Mouse (Mus musculus) CH12F3 (cell line): ENCODE results near the gene Hnf4a.

Source experiments
- in situ Hi-C: fragments of 300-500 bp; cut with MboI; formaldehyde crosslinking; loops from 2 replicates; pipeline ENCODE4 v1.14.3; 2020; ENCODE audit warnings: low sequenced_read_pairs

The Hnf4a gene

DNA sequence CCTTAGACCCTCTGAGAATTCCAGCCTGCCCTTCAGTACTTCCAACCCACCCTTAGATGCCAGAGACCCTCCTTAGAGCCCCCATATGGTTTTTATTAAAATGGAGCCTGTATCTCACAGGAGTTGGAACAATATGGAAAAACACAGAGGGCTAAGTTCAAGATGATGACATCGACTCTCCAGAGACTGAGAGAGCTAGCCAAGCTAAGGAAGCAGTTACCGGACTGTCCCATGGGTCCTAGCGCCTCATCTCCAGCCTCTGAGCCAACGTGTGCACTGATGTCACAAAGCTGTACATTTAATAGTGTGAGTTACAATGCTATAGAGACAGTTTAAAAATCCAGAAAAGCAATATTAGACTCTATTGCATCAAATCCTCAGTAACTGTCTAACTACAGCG lies 84.4 kb downstream of the Hnf4a start:
- in situ Hi-C loops: no loop called here

GRCm38 (mm10) chr2:163592084-163592483 lies 85.5 kb downstream of the Hnf4a start:
- in situ Hi-C loops: no loop called here

GRCm38 (mm10) chr2:163593636-163594282 lies 87.2 kb downstream of the Hnf4a start:
- in situ Hi-C loops: no loop called here

GRCm38 (mm10) chr2:163595119-163595518 lies 88.5 kb downstream of the Hnf4a start:
- in situ Hi-C loops: no loop called here

DNA sequence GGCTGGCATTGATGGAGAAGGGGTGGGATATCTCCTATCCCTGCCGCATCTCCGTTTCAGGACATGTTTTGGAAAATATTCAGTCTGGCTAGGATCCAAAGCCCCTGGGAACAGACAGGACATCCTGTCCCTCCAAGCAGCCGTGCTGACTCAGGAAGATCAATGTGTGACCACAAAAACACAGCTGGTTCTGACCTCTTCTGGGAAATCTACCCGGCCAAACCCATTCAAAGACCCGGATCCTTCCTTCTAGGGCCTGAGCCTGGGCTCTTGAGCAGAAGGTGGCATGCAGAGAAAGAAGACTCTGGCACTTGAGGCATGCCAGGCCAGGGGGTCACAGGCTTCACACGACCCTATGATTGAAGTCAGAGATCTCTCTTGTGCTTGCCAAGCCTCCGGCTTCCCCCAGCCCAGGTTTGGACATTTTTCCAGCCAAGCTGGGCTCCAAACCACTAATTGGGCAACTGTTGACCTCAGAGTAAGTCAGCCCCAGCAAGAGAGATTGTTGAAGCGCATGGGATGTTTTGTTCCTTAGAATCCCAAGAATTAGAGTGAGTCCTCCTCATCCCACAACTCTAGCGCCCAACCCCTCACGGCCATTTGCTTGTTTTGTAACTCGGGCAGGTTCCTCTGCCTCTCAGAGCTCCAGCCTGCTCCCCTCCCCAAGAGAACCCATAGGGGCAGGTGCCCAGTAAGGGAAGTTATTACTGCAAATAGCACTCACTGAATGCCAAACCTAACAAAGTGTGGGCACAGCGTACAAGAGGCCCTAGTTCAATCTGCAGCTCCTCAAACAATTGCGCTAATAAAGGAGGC lies 89.7 kb downstream of the Hnf4a start:
- in situ Hi-C loops: no loop called here

DNA sequence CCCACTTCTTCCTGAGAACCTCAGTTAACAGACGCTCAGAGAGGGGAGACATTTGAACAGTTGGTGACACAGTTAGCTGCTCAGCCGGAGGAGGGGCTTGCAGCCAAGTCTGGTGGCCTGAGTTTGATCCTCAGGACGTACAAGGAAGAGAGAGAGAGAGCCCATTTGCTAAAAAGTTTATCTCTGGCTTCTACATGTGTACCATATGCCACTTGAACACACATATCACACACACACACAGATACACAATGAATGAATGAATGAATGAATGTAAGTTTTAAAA lies 90.2 kb downstream of the Hnf4a start:
- in situ Hi-C loops: no loop called here

DNA sequence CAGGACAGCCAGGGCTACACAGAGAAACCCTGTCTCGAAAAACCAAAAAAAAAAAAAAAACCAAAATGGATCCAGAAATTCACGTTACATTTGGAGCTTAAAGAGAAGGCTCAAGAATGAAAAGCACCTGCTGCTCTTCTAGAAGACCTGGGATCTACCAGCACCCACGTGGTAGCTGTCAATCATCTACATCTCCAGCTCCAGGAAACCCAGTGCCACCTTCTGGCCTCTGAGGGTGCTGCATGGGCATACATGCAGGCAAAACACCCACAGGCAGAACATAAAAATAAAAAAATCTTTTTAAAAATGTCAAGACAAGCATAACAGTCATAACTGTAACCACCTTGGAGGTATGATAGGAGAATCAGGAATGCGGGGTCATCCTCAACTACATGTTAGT lies 91.1 kb downstream of the Hnf4a start:
- in situ Hi-C loops: no loop called here

DNA sequence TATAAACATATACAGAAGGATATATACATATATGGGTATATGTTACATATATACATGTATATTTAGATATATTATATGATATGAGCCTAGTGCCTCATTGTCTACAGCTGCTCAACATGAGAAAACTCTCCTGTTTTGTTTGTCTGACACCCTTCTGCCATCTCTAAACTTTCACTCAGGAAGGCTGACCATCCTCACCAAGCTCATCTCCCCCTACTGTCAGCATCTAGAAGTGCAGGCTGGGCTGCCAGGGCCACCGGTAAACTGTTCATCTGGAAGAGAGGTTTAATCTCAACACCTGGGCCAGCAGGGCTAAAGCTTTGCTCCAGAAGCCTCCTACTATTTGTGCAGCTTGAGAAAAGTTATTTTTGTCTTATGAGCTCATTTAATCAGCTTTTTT lies 92.6 kb downstream of the Hnf4a start:
- in situ Hi-C loops: no loop called here

DNA sequence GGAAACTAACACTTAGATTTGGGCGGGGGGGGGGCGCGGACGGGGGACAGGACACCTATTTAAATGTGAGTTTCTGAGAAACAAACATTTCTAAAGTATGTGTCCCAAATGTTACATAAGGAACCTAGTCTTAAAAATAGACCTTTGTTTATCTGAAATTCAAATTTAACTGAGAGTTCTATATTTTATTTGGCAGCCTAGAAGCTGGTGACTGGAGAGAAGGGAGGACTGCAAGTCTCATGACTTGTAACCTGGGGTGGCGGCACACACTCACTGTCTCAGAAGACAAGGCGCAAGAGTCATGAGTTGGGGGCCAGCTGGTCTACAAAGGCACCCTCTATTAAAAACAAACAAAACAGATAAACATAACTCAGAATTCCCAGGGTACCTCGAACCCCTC lies 94.5 kb downstream of the Hnf4a start:
- in situ Hi-C loops: no loop called here

DNA sequence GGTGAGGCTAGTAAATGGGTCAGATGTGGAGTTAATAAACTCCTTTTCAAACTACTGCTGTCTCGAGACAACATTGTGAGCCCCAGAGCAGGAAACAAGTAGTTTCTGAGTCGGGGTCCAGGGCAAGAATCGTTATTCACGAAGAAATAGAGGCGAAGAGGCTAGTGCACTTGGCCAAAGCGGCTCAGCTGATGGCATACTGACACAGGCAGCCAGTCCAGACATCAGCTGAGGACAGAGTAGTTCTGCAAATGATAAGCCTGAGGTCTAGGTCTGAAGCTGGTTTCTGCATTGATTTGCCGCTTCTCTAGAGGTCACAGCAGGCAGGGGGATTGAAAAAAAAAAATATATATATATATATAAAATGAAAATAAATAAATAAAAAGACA lies 95.1 kb downstream of the Hnf4a start:
- in situ Hi-C loops: no loop called here

GRCm38 (mm10) chr2:163602101-163602971 lies 95.7 kb downstream of the Hnf4a start, which contains the start of gene Ttpal:
TSS of gene Ttpal (plus strand) at chr2:163602314.
- in situ Hi-C loops: no loop called here

GRCm38 (mm10) chr2:163606161-163606560 lies 99.6 kb downstream of the Hnf4a start:
- in situ Hi-C loops: no loop called here

DNA sequence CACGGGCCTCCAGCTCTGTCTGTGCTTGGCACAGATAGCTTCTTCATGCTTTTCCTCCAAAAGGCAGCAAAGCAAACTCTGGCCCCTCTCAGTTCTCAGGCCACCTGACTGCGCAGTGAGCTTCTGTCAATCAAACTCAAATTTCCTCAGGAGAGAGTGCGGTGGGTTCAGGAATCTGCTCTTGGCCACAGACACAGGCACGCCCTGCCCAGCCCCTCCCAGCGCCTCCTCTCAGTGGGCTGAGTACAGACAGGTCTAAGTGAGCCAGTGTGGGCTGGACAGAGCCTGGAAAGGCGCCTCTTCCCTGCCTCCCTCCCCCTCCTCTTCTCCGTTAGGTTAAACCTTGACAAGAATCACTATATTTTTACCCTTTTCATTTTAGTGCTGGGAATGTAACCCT lies 101.4 kb downstream of the Hnf4a start:
- in situ Hi-C loops: no loop called here

GRCm38 (mm10) chr2:163609281-163609975 lies 102.8 kb downstream of the Hnf4a start:
- in situ Hi-C loops: no loop called here

- in situ Hi-C loops: no loop called here
Measured at GRCm38 (mm10) chr2:163611176-163611575, 104.6 kb downstream of the Hnf4a start.

- in situ Hi-C loops: no loop called here
Measured at GRCm38 (mm10) chr2:163613206-163613605, 106.6 kb downstream of the Hnf4a start.

DNA sequence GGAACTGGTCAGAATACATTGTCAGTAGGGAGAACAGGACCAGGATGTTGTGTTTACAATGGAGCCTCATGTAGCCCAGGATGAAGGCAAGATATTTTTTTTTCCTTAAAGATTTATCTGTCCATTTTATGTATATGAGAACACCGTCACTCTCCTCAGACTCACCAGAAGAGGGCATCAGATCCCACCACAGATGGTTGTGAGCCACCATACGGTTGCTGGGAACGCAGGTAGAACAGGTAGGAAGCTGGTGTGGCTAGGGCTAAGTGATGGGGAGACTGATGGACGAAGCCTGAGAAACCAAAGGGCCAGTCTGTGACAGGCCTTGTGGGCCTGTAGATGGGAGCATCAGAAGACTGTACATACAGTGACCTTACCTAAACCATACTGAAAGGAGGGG lies 107.4 kb downstream of the Hnf4a start:
- in situ Hi-C loops: no loop called here

DNA sequence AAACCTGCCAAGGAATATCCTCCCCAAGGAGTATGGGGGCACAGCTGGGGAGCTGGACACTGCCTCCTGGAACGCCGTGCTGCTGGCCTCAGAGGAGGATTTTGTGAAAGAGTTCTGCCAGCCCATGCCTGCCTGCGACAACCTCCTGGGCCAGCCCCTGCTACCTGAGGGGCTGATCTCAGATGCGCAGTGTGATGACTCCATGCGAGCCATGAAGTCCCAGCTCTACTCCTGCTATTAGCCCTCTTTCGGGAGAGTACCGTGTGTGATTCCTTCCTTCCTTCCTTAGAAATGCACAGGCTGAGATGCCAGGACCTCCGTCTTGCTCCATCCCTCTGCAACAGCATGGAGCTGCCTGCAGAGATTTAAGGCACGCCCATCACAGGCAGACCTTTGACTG lies 108.8 kb downstream of the Hnf4a start:
- in situ Hi-C loops: no loop called here

DNA sequence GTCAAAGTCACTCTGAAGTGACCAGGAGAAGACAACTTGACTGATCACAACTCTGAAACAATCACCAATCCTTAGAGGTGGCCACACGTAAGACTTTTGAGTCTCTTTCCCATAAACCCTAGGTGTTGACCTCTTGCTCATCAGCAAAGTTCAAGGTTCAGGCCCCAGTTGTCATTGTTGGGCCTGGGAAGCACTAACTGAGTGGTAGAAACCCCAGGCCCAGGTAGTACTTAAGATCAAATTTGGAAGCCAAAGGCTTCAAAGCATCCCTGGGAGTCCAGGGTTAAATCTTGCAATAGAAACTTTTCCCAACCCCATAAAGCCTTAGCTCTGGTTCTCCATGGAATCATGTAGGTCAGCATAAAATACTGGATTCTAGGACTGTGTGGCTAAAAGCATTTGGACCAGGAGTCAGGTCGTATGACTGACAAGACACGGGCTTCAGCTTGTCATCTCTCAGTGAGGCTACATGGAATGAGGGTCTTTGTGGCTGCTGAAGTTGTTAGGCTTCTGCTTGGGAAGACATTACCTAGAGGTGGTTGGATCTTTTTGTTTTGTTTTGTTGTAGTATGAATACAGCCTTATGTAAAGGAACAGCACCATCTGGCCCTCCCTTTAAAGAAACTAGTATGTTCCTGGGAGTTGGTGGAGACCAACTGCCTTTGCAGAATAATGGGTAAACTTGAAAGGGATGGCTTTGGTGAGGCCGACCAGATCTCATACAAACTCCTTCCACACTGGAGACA lies 109.5 kb downstream of the Hnf4a start:
- in situ Hi-C loops: no loop called here

DNA sequence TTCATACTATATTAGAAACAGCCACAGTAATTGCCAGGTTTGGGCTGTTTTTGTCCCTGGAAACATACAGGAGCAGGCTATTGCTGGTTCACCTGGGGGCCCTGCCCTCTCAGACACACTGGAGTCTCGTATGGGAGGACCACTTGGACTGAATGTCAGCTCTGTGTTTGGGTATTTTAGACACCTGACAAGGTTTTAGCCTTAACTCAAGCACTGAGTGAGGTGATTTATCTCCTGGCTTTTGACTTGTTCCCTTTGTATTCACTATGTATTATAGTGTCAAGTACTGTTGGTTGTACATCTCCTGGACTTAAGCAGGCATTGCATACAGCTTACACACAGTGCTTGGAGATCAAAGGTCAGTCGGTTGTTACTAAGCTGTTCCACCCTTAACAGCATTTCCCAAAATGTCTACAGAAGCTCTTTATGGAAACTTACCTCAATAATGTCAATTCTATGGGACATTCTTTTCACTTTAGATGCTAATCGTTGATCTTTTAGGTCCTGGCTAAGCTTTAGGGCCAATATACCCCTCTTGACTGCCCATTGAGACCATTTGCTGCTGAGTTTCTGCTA lies 110.1 kb downstream of the Hnf4a start:
- in situ Hi-C loops: no loop called here
